Mouse (Mus musculus): ENCODE measurements at regions not wholly inside any gene's neighbourhood (a gene's known extent, or its start where the extent isn't known, plus 50 kb on each side); places are given as distances from the start of the nearest gene placed in this dataset.

DNA sequence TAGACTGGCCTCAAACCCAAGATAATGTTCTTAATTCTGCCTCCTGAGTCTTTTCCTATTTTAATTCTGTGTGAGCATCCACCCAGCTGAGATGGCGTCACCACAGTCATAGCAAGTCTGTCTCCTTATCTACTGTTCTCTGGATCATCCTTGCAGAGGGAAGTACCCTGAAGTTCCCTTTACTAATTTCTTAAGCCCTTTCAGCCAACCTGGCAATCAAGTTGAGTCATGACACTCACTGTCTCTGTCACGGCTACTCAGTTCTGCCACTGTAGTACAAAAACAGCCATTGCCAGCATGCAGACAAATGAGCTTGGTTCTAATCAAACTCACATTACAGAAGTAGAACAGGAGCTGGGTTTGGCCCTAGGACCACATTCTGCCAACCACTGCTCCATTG is 227.5 kb downstream of the Zfp36l1 start:
- DNase-seq (ENCODE audit: low spot score in 2 of 2): no peak

- no peak for DNase-seq (ENCODE audit: low spot score in 2 of 2)
These were observed 229.2 kb downstream of the Zfp36l1 start for GRCm38 (mm10) chr12:79883651-79884050.

- no peak for DNase-seq (ENCODE audit: low spot score in 2 of 2)
These were observed 232.0 kb downstream of the Zfp36l1 start for GRCm38 (mm10) chr12:79880751-79881261.

- DNase-seq (ENCODE audit: low spot score in 2 of 2): no peak
These were observed 232.5 kb downstream of the Zfp36l1 start for GRCm38 (mm10) chr12:79880346-79880745.

GRCm38 (mm10) chr12:79879918-79880273 is 232.9 kb downstream of the Zfp36l1 start:
- DNase-seq (ENCODE audit: low spot score in 2 of 2): no peak

GRCm38 (mm10) chr12:79879093-79879917 is 233.5 kb downstream of the Zfp36l1 start:
- DNase-seq (ENCODE audit: low spot score in 2 of 2): no peak

GRCm38 (mm10) chr12:79878766-79879092 is 234.1 kb downstream of the Zfp36l1 start:
- DNase-seq (ENCODE audit: low spot score in 2 of 2): no peak

DNA sequence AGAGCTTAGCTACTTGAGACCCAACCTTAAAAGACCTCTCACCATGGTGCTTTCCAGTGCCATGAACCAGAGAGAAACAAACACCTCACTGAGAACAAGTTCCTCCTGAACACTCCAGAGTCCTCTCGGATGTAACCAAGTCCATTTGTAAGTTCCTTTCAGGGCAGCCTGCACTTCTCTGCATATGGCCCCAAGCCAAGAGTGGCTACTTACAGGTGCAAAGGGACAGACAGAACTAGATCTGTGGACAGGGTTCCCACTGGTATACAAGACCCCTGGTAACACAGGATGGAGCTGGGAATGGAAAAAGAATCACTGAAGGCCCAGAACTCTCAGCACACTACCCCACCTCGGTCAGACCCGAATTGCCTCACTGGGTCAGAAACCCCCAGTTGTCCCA is 234.7 kb downstream of the Zfp36l1 start:
- no peak for DNase-seq (ENCODE audit: low spot score in 2 of 2)

DNA sequence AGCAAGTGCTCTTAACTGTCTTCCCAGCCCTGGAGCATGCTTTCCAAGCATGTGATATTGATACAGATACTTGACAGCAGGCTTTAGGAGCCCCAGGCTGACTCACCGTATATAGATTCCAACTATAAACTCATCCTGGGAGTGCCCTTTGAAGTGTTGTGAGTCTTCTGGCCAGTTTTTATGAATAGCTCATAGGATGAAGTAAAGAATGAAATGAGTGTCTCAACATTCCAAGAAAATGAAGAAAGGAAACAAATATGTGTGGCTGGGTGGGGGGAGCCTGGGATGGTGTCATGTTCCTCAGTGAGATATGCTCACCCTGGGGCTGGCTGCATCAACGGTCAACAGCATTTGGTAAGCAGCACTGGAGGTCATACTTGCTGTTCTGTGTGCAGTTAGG is 238.5 kb downstream of the Zfp36l1 start:
- no peak for DNase-seq (ENCODE audit: low spot score in 2 of 2)

DNA sequence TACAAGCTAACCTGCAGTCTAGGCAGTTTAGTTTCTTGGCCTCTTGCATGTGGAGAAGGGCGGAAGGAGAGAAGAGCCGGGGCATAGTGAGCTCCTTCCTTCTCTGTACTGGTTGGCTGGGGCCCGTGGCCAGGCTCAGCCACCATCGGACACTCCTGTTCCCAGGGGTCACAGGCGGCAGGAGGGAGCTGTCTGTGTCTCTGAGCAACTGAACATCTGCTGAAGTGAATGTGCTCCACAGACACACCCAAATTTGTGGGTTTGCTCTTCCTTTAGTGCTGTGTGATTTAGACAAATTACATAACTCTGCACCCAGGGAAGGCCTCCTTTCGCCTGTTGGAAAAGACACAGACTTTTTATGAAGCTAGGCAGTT is 247.6 kb downstream of the Zfp36l1 start:
- DNase-seq (ENCODE audit: low spot score in 2 of 2): no peak

- DNase-seq (ENCODE audit: low spot score in 2 of 2): peak in 1 of 2 experiments; percentile 56
These were observed 248.3 kb downstream of the Zfp36l1 start for GRCm38 (mm10) chr12:79864346-79865178.

Data from urinary bladder, adult 18-20 months (tissue).